Mouse (Mus musculus) lung, embryonic 16.5 days (tissue): ENCODE results near the gene Gm16485. TPM values are rescaled to one million over a fixed set of nuclear protein-coding genes. Genes with fewer than 3 reads are reported as not detected.

Source experiments
- ATAC-seq: fragments of 200-750 bp; cut with Nextera tagmentation; 2 replicates; pipeline ENCODE4 v1.8.0; 2017; ENCODE audit warnings: low read depth, mild to moderate bottlenecking, moderate library complexity
- H3K27ac ChIP-seq: fragments of 300-500 bp; sonication (generic); 2 replicates; pipeline ENCODE4 v1.5.1; 2014; ENCODE audit warnings: mild to moderate bottlenecking, control low read depth, low read length
- H3K27me3 ChIP-seq: fragments of 300-500 bp; sonication (generic); 2 replicates; pipeline ENCODE4 v1.6.1; 2014; ENCODE audit warnings: low read depth, low read length, mixed read lengths; ENCODE audit not compliant: control insufficient read depth, insufficient read depth
- H3K36me3 ChIP-seq: fragments of 300-500 bp; sonication (generic); 2 replicates; pipeline ENCODE4 v1.6.1; 2014; ENCODE audit warnings: low read length; ENCODE audit not compliant: control insufficient read depth, insufficient read depth
- H3K4me1 ChIP-seq: fragments of 300-500 bp; sonication (generic); replicated peaks from 2 replicates; pipeline ENCODE4 v1.6.1; 2014; ENCODE audit warnings: low read length, mixed read lengths; ENCODE audit not compliant: control insufficient read depth, insufficient read depth
- H3K4me2 ChIP-seq: fragments of 300-500 bp; sonication (generic); 2 replicates; pipeline ENCODE4 v1.6.1; 2014; ENCODE audit warnings: low read depth, low read length, control low read depth
- H3K4me3 ChIP-seq: fragments of 300-500 bp; sonication (generic); 2 replicates; pipeline ENCODE4 v1.5.1; 2014; ENCODE audit warnings: mild to moderate bottlenecking, low read length, control low read depth
- H3K9ac ChIP-seq: fragments of 300-500 bp; sonication (generic); 2 replicates; pipeline ENCODE4 v1.6.1; 2014; ENCODE audit warnings: low read length, control low read depth
- H3K9me3 ChIP-seq: fragments of 300-500 bp; sonication (generic); 2 replicates; pipeline ENCODE4 v1.6.1; 2016; ENCODE audit warnings: low read length; ENCODE audit not compliant: control insufficient read depth
- WGBS: fragments of 180-500 bp; shearing (Covaris S2); extraction: QIAGEN DNeasy Blood & Tissue Kit; methylation state at CpG from one replicate; pipeline ENCODE4 v1.1.7; 2014; 5-methylcytosine and 5-hydroxymethylcytosine counted together
- polyA plus RNA-seq: library from polyadenylated mRNA; unstranded; fragments of >200 nt; fragmentation: Nextera tagmentation; extraction: Ambion mirVana; gene quantifications from 2 replicates; pipeline ENCODE4 v1.2.1, GENCODE M21; 2015

Gene Gm16485
- polyA plus RNA-seq, 1 experiment from 2014 or later, result 0.04 TPM

DNA sequence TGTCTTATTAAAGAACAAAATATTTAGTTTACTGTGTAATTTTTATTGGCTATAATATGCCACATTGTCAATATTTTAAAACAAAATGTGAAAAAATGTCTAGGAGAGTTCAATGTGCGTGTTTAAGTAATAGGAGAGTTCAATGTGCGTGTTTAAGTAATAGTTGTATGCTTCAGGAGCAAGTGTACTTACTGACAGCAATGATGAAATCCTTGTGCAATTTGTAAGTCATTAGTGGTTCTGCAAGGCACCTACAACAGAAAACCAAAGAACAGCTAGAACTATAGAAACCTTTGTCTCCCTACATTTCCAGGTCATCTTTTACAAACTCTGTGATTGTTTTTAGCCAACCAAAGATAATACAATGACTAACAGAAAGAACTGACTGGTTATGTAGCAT is 43.5 kb downstream of the Gm16485 start:
- Histone ChIP-seq H3K9ac (no peak overlapping the region), H3K27ac (no peak overlapping the region), H3K4me2 (no peak overlapping the region), H3K27me3 (no peaks in the 10 kb centered on the region), H3K36me3 (peaks cover 7% of the 10 kb centered on the region; the same call in 1 of the 2 replicates), H3K4me1 (no peaks in the 10 kb centered on the region), H3K9me3 (no peaks in the 10 kb centered on the region), H3K4me3 (no peak overlapping the region)
- ATAC-seq, result no peak
- WGBS, result 91% methylated on average over 2 of the region's 2 CpGs

Other genes with a start within 250 kb of the Gm16485 start
- 0.24 and 0.34 TPM in 2 replicates for gene Pgr, start 72.0 kb upstream of the Gm16485 start, polyA plus RNA-seq